Mouse (Mus musculus): ENCODE measurements around the gene Cdk10. TPM values are rescaled to one million over a fixed set of nuclear protein-coding genes. Genes with fewer than 3 reads are reported as not detected.

Gene Cdk10
- total RNA-seq, 2 experiments from 2014 or later = 17.5 to 24.2 TPM

- no peak for DNase-seq
Measured at GRCm38 (mm10) chr8:123271901-123272300, 47.3 kb downstream of the Cdk10 start.

GRCm38 (mm10) chr8:123274447-123274846, 49.8 kb downstream of the Cdk10 start:
- DNase-seq = no peak

- no peak for DNase-seq
Measured at GRCm38 (mm10) chr8:123275096-123275495, 50.5 kb downstream of the Cdk10 start.

- no peak for DNase-seq
Measured at GRCm38 (mm10) chr8:123278445-123278844, 53.8 kb downstream of the Cdk10 start.

- no peak for DNase-seq
Measured at GRCm38 (mm10) chr8:123279828-123280227, 55.2 kb downstream of the Cdk10 start.

GRCm38 (mm10) chr8:123280302-123281094, 55.9 kb downstream of the Cdk10 start:
- no peak for DNase-seq

Other genes with a start within 250 kb of the Cdk10 start
- 10 to 100 TPM; 67.7 to 72.7 TPM for gene Ankrd11, start 182.6 kb upstream of the Cdk10 start, total RNA-seq (2021)
- 10 to 100 TPM; 94.2 to 100.0 TPM for gene Spg7, start 161.9 kb upstream of the Cdk10 start, total RNA-seq (2021)
- gene Rpl13, start 122.5 kb upstream of the Cdk10 start, total RNA-seq (2021) = 100 to 1,000 TPM; 462 to 489 TPM
- 1 to 10 TPM in 1 of 2 experiments, under 1 TPM in 1; 0.62 to 1.1 TPM for gene Cpne7, start 107.5 kb upstream of the Cdk10 start, total RNA-seq (2021)
- gene Sult5a1, start 66.5 kb upstream of the Cdk10 start, total RNA-seq (2021) = 1 to 10 TPM in 1 of 2 experiments, under 1 TPM in 1; 0.82 to 1.3 TPM
- 10 to 100 TPM; 28.2 to 38.9 TPM for gene Dpep1, start 38.6 kb upstream of the Cdk10 start, total RNA-seq (2021)
- 10 to 100 TPM; 56.4 to 68.6 TPM for gene Chmp1a, start 12.1 kb upstream of the Cdk10 start, total RNA-seq (2021)
- gene Spata33, start 12.0 kb upstream of the Cdk10 start, total RNA-seq (2021) = 10 to 100 TPM; 28.5 to 31.6 TPM
- gene Spata2l, start 11.4 kb downstream of the Cdk10 start, total RNA-seq (2021) = 1 to 10 TPM; 7.0 to 7.9 TPM
- gene Zfp276, start 29.4 kb downstream of the Cdk10 start, total RNA-seq (2021) = 10 to 100 TPM; 10.3 to 13.4 TPM
- gene Vps9d1, start 29.5 kb downstream of the Cdk10 start, total RNA-seq (2021) = 10 to 100 TPM; 27.8 to 31.5 TPM
- 1 to 10 TPM; 4.5 to 8.4 TPM for gene Fanca, start 93.7 kb downstream of the Cdk10 start, total RNA-seq (2021)
- under 1 TPM in 1 of 2 experiments, not detected in 1; 0.31 TPM for gene Spire2, start 107.9 kb downstream of the Cdk10 start, total RNA-seq (2021)
- gene Tcf25, start 148.9 kb downstream of the Cdk10 start, total RNA-seq (2021) = 100 to 1,000 TPM; 129 to 152 TPM
- gene Mc1r, start 182.3 kb downstream of the Cdk10 start, total RNA-seq (2021) = not detected
- gene Tubb3, start 186.6 kb downstream of the Cdk10 start, total RNA-seq (2021) = under 1 TPM; 0.22 to 0.26 TPM
- 10 to 100 TPM; 64.5 to 64.6 TPM for gene Def8, start 198.7 kb downstream of the Cdk10 start, total RNA-seq (2021)